Mouse (Mus musculus): Measurements from ENCODE around the gene Hpca. TPM values are rescaled to one million over a fixed set of nuclear protein-coding genes. Genes with fewer than 3 reads are reported as not detected.

Gene Hpca
- polyA plus RNA-seq, 1 experiment = not detected

GRCm38 (mm10) chr4:129116703-129117102 is 5.1 kb downstream of the Hpca start:
- Histone ChIP-seq H3K9me3 (ENCODE audit: control insufficient read depth, low read length) (peaks cover 3% of the 10 kb centered on the region; the same call in 1 of the 2 replicates), H3K27me3 (ENCODE audit: control insufficient read depth) (peaks cover 57% of the 10 kb centered on the region), H3K4me1 (ENCODE audit: control insufficient read depth) (peaks cover 5% of the 10 kb centered on the region), H3K36me3 (ENCODE audit: control insufficient read depth) (no peaks in the 10 kb centered on the region), H3K4me3 (replicated peaks) (no peak overlapping the region)
- TF ChIP-seq TAL1 (IDR thresholded peaks at IDR 0.05; ENCODE audit: low read length) (no peak), GATA1 (IDR thresholded peaks at IDR 0.05; ENCODE audit: low read length) (no peak)

- Histone ChIP-seq H3K27me3 (ENCODE audit: control insufficient read depth) (peaks cover 27% of the 10 kb centered on the region), H3K4me3 (replicated peaks) (no peak overlapping the region), H3K36me3 (ENCODE audit: control insufficient read depth) (no peaks in the 10 kb centered on the region)
Measured at GRCm38 (mm10) chr4:129113083-129113988, 8.5 kb downstream of the Hpca start.

GRCm38 (mm10) chr4:129112231-129112630 is 9.6 kb downstream of the Hpca start:
- no peak for TF ChIP-seq GATA1 (IDR thresholded peaks at IDR 0.05; ENCODE audit: low read length)
- TF ChIP-seq TAL1 (IDR thresholded peaks at IDR 0.05; ENCODE audit: low read length) = no peak
- H3K4me1 ChIP-seq (ENCODE audit: control insufficient read depth) = peaks cover 3% of the 10 kb centered on the region
- H3K27me3 ChIP-seq (ENCODE audit: control insufficient read depth) = peaks cover 34% of the 10 kb centered on the region

More at GRCm38 (mm10) chr4:129113083-129113988, 8.5 kb downstream of the Hpca start:
- H3K9me3 ChIP-seq (ENCODE audit: control insufficient read depth, low read length) = peaks cover 3% of the 10 kb centered on the region; the same call in 1 of the 2 replicates
- H3K4me1 ChIP-seq (ENCODE audit: control insufficient read depth) = peaks cover 3% of the 10 kb centered on the region
- TF ChIP-seq GATA1 (IDR thresholded peaks at IDR 0.05; ENCODE audit: low read length) (no peak), TAL1 (IDR thresholded peaks at IDR 0.05; ENCODE audit: low read length) (no peak)

GRCm38 (mm10) chr4:129111350-129111749 is 10.5 kb downstream of the Hpca start:
- H3K9me3 ChIP-seq (ENCODE audit: control insufficient read depth, low read length) = peaks cover 3% of the 10 kb centered on the region; the same call in 1 of the 2 replicates
- H3K4me1 ChIP-seq (ENCODE audit: control insufficient read depth) = peaks cover 3% of the 10 kb centered on the region
- H3K4me3 ChIP-seq (replicated peaks) = no peak overlapping the region
- peaks cover 37% of the 10 kb centered on the region for H3K27me3 ChIP-seq (ENCODE audit: control insufficient read depth)
- no peaks in the 10 kb centered on the region for H3K36me3 ChIP-seq (ENCODE audit: control insufficient read depth)
- no peak for TF ChIP-seq TAL1 (IDR thresholded peaks at IDR 0.05; ENCODE audit: low read length)
- no peak for TF ChIP-seq GATA1 (IDR thresholded peaks at IDR 0.05; ENCODE audit: low read length)

More at GRCm38 (mm10) chr4:129112231-129112630, 9.6 kb downstream of the Hpca start:
- H3K36me3 ChIP-seq (ENCODE audit: control insufficient read depth) = no peaks in the 10 kb centered on the region
- H3K9me3 ChIP-seq (ENCODE audit: control insufficient read depth, low read length) = peaks cover 3% of the 10 kb centered on the region; the same call in 1 of the 2 replicates
- H3K4me3 ChIP-seq (replicated peaks) = no peak overlapping the region

GRCm38 (mm10) chr4:129110804-129111203 is 11.0 kb downstream of the Hpca start:
- peaks cover 42% of the 10 kb centered on the region for H3K27me3 ChIP-seq (ENCODE audit: control insufficient read depth)
- peaks cover 3% of the 10 kb centered on the region; the same call in 1 of the 2 replicates for H3K9me3 ChIP-seq (ENCODE audit: control insufficient read depth, low read length)
- no peaks in the 10 kb centered on the region for H3K36me3 ChIP-seq (ENCODE audit: control insufficient read depth)
- H3K4me1 ChIP-seq (ENCODE audit: control insufficient read depth) = peaks cover 3% of the 10 kb centered on the region
- TF ChIP-seq TAL1 (IDR thresholded peaks at IDR 0.05; ENCODE audit: low read length) (no peak), GATA1 (IDR thresholded peaks at IDR 0.05; ENCODE audit: low read length) (no peak)
- H3K4me3 ChIP-seq (replicated peaks) = no peak overlapping the region

GRCm38 (mm10) chr4:129108624-129109023 is 13.2 kb downstream of the Hpca start:
- H3K27me3 ChIP-seq (ENCODE audit: control insufficient read depth) = peaks cover 51% of the 10 kb centered on the region
- no peaks in the 10 kb centered on the region for H3K36me3 ChIP-seq (ENCODE audit: control insufficient read depth)
- peaks cover 5% of the 10 kb centered on the region for H3K4me1 ChIP-seq (ENCODE audit: control insufficient read depth)
- H3K4me3 ChIP-seq (replicated peaks) = no peak overlapping the region
- TF ChIP-seq TAL1 (IDR thresholded peaks at IDR 0.05; ENCODE audit: low read length) = no peak
- TF ChIP-seq GATA1 (IDR thresholded peaks at IDR 0.05; ENCODE audit: low read length) = no peak
- peaks cover 3% of the 10 kb centered on the region; the same call in 1 of the 2 replicates for H3K9me3 ChIP-seq (ENCODE audit: control insufficient read depth, low read length)

- no peaks in the 10 kb centered on the region for H3K9me3 ChIP-seq (ENCODE audit: control insufficient read depth, low read length)
- TF ChIP-seq TAL1 (IDR thresholded peaks at IDR 0.05; ENCODE audit: low read length) = no peak
- TF ChIP-seq GATA1 (IDR thresholded peaks at IDR 0.05; ENCODE audit: low read length) = no peak
- peaks cover 50% of the 10 kb centered on the region for H3K27me3 ChIP-seq (ENCODE audit: control insufficient read depth)
- H3K4me1 ChIP-seq (ENCODE audit: control insufficient read depth) = peaks cover 2% of the 10 kb centered on the region
- H3K4me3 ChIP-seq (replicated peaks) = no peak overlapping the region
- no peaks in the 10 kb centered on the region for H3K36me3 ChIP-seq (ENCODE audit: control insufficient read depth)
Measured at GRCm38 (mm10) chr4:129107348-129107899, 14.4 kb downstream of the Hpca start.

GRCm38 (mm10) chr4:129106073-129106472 is 15.8 kb downstream of the Hpca start:
- H3K36me3 ChIP-seq (ENCODE audit: control insufficient read depth) = no peaks in the 10 kb centered on the region
- peaks cover 50% of the 10 kb centered on the region for H3K27me3 ChIP-seq (ENCODE audit: control insufficient read depth)
- TF ChIP-seq GATA1 (IDR thresholded peaks at IDR 0.05; ENCODE audit: low read length) (no peak), TAL1 (IDR thresholded peaks at IDR 0.05; ENCODE audit: low read length) (no peak)
- peaks cover 2% of the 10 kb centered on the region for H3K4me1 ChIP-seq (ENCODE audit: control insufficient read depth)
- H3K9me3 ChIP-seq (ENCODE audit: control insufficient read depth, low read length) = no peaks in the 10 kb centered on the region
- H3K4me3 ChIP-seq (replicated peaks) = no peak overlapping the region

GRCm38 (mm10) chr4:129105356-129105755 is 16.5 kb downstream of the Hpca start, which contains the start of gene Tmem54:
Tmem54 (plus strand) TSS chr4:129105548.
- Histone ChIP-seq H3K36me3 (ENCODE audit: control insufficient read depth) (no peaks in the 10 kb centered on the region), H3K27me3 (ENCODE audit: control insufficient read depth) (peaks cover 50% of the 10 kb centered on the region), H3K4me3 (replicated peaks) (no peak within 1 kb of the TSS), H3K9me3 (ENCODE audit: control insufficient read depth, low read length) (no peaks in the 10 kb centered on the region), H3K4me1 (ENCODE audit: control insufficient read depth) (peaks cover 2% of the 10 kb centered on the region)
- no peak for TF ChIP-seq GATA1 (IDR thresholded peaks at IDR 0.05; ENCODE audit: low read length)
- no peak for TF ChIP-seq TAL1 (IDR thresholded peaks at IDR 0.05; ENCODE audit: low read length)
